Mouse (Mus musculus): Measurements from ENCODE around the gene Sdccag8.

DNA sequence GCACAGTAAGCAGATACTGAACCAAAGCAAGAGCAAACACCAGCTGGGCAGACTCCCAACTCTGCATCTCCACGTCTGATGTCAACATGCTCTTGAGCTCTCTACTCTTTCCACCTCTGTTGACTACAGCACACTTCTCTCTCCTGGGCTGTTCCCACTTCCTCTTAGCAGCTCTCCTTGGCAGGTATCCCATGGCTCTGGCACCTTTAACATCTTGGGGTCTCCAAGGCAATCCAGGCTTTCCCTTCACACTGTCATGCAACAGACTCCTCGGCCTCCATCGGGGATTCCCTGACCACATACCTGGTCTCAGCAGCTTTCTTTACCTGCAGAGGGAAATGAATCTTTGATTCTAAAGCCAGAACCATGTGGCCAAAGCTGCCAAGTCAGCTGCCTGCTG lies 192.9 kb downstream of the Sdccag8 start:
- no peak for TF ChIP-seq EP300 (optimal IDR thresholded peaks at IDR 0.05)
- no peak for TF ChIP-seq CTCF (IDR thresholded peaks at IDR 0.05; ENCODE audit: low read depth)

All from stomach, postnatal 0 days (tissue).